Mouse (Mus musculus): ENCODE measurements around the gene Tgm6. TPM values are rescaled to one million over a fixed set of nuclear protein-coding genes. Genes with fewer than 3 reads are reported as not detected.

The Tgm6 gene
- 0.48 and 0.98 TPM in 2 replicates for polyA plus RNA-seq (2015; fragmentation: Nextera tagmentation; extraction: Ambion mirVana)

DNA sequence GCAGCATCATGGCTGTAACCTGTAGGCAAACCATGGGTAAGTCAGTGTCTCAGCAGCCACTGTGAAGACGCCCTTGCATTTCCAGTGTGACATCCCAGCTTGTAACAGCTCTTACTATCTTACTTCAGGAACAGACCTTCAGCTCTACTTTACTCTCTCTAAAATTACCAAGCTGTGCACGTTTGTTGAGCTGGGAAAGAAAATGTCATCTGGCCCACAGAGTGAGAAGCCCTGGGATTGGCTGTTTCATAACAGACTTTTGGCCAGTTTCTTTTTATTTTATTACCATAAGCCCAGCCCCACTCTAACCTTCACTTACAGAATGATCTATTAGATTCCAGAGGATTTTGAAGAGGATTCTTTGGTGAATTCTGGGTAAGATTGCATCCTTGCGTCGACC is at the start of gene Tgm6:
Tgm6 (plus strand) TSS at position 301 of the 400 bp plus-strand sequence.
- Histone ChIP-seq H3K4me1 (peaks cover 2% of the 10 kb centered on the region; the same call in 1 of the 2 replicates), H3K27me3 (replicated peaks) (no peaks in the 10 kb centered on the region), H3K36me3 (replicated peaks) (no peaks in the 10 kb centered on the region), H3K9ac (no peak within 1 kb of the TSS), H3K4me2 (no peak within 1 kb of the TSS), H3K9me3 (no peaks in the 10 kb centered on the region), H3K4me3 (no peak within 1 kb of the TSS), H3K27ac (no peak within 1 kb of the TSS)
- whole genome bisulfite sequencing = 75% methylated on average over 4 of the region's 4 CpGs
- ATAC-seq (replicated peaks) = no peak

DNA sequence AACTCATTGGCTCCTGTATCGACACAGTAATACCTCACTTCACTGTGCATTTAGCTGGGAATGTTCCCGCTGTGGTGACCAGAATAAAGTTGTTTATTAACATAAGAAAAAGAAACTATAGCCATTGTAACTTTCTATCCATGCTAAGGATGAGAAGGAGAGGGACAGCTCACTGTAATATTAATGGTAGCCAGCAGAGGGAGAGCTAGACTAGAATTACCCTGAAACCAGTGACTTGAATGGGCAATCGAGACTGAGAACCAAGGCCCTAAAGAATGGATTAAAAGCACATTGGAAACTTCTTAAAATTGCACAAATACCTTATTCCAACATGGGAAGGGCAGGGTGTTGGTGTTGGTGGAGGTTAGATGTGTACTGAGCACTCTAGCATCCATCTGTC is 44.0 kb upstream of the Tgm6 start:
- Histone ChIP-seq H3K27me3 (replicated peaks) (no peaks in the 10 kb centered on the region), H3K36me3 (replicated peaks) (no peaks in the 10 kb centered on the region), H3K4me1 (no peaks in the 10 kb centered on the region), H3K4me3 (no peak overlapping the region), H3K27ac (no peak overlapping the region), H3K4me2 (no peak overlapping the region), H3K9ac (no peak overlapping the region), H3K9me3 (no peaks in the 10 kb centered on the region)
- ATAC-seq (replicated peaks) = no peak
- WGBS = 22% methylated on average over 3 of the region's 3 CpGs

DNA sequence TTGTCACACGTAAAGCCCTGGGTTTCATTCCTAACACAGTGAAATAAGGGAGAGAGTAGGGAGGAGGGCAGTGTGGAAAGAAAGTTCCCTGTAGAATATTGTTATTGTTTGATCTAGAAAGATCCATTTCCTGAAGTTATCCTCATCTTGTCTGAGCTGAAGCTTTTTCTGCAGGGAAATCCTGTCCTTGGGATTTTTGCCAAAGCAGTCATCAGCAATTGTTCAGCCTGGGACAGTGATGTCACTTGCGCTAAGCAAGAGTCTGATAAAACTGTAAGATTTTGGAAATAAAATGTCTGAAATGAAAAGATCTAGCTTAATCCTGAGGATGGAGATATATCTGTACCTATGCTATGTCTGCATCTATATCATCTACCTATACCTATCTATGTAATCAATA is 41.8 kb upstream of the Tgm6 start:
- Histone ChIP-seq H3K36me3 (replicated peaks) (no peaks in the 10 kb centered on the region), H3K4me1 (no peaks in the 10 kb centered on the region), H3K9ac (no peak overlapping the region), H3K9me3 (no peaks in the 10 kb centered on the region), H3K4me3 (no peak overlapping the region), H3K4me2 (no peak overlapping the region), H3K27me3 (replicated peaks) (no peaks in the 10 kb centered on the region), H3K27ac (no peak overlapping the region)
- no peak for ATAC-seq (replicated peaks)
- WGBS = 78% methylated on average over 2 of the region's 2 CpGs

- 63% methylated on average over 4 of the region's 4 CpGs for WGBS
- no peak overlapping the region for H3K4me3 ChIP-seq
- no peak overlapping the region for H3K9ac ChIP-seq
- ATAC-seq (replicated peaks) = no peak
- H3K27ac ChIP-seq = no peak overlapping the region
- H3K4me1 ChIP-seq = peaks cover 2% of the 10 kb centered on the region; the same call in 1 of the 2 replicates
- no peaks in the 10 kb centered on the region for H3K9me3 ChIP-seq
- no peaks in the 10 kb centered on the region for H3K27me3 ChIP-seq (replicated peaks)
- H3K4me2 ChIP-seq = no peak overlapping the region
- no peaks in the 10 kb centered on the region for H3K36me3 ChIP-seq (replicated peaks)
Observed at GRCm38 (mm10) chr2:130112804-130113203, 588 bp downstream of the Tgm6 start.

- Histone ChIP-seq H3K36me3 (replicated peaks) (no peaks in the 10 kb centered on the region), H3K4me1 (peaks cover 2% of the 10 kb centered on the region; the same call in 1 of the 2 replicates), H3K27me3 (replicated peaks) (no peaks in the 10 kb centered on the region), H3K27ac (no peak overlapping the region), H3K9ac (no peak overlapping the region), H3K4me2 (no peak overlapping the region), H3K4me3 (no peak overlapping the region), H3K9me3 (no peaks in the 10 kb centered on the region)
- WGBS = 34% methylated on average over 3 of the region's 3 CpGs
- no peak for ATAC-seq (replicated peaks)
Observed at GRCm38 (mm10) chr2:130113379-130113778, 1.2 kb downstream of the Tgm6 start.

GRCm38 (mm10) chr2:130118649-130119048 is 6.4 kb downstream of the Tgm6 start:
- Histone ChIP-seq H3K4me1 (no peaks in the 10 kb centered on the region), H3K4me3 (no peak overlapping the region), H3K36me3 (replicated peaks) (no peaks in the 10 kb centered on the region), H3K4me2 (no peak overlapping the region), H3K9ac (no peak overlapping the region), H3K27me3 (replicated peaks) (no peaks in the 10 kb centered on the region), H3K27ac (no peak overlapping the region), H3K9me3 (no peaks in the 10 kb centered on the region)
- peak; percentile 54; the same call in 1 of the 2 replicates for ATAC-seq (replicated peaks)
- 71% methylated on average over 7 of the region's 7 CpGs for WGBS

DNA sequence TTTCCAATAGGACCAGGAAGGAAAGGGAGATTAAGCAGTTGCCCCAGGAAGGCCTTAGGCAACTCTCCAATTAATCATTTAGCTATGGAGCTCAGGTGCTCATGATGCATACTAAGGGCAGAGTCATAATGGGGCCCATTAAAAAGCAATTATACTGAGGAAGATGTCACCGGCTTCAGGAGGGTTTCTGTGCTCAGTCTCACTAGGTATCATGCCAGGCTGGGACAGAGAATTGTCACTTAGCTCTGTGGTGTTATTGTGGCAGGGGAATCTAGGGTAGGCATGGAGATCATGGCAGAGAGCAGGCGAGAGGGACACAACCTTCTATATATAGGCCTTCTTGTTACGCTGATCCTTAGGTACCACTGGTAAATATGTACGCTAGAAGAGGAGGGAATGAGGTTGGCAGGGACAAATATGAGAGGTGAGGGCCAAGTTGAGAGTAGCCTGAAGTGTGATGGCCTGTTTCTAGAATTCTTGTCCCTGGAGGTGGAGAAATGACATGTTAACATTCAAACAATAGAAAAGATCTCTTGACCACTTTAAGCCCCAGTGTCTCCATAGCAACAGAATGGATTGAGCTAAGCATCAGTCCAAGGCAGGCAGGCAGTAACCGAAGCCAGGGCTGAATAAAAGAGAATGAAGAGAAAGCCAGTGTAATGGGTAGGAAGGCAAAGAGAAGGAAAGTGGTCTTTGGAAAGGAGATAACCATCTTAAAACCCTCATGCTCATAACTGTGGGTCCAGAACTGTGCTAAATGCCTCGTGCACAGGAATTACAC is 13.3 kb downstream of the Tgm6 start:
- Histone ChIP-seq H3K9ac (no peak overlapping the region), H3K4me2 (no peak overlapping the region), H3K9me3 (no peaks in the 10 kb centered on the region), H3K4me1 (peaks cover 12% of the 10 kb centered on the region), H3K36me3 (replicated peaks) (no peaks in the 10 kb centered on the region), H3K27me3 (replicated peaks) (no peaks in the 10 kb centered on the region), H3K4me3 (no peak overlapping the region), H3K27ac (peak overlapping the region; percentile 68)
- WGBS = 43% methylated on average over 6 of the region's 6 CpGs
- peak; percentile 90 for ATAC-seq (replicated peaks)

GRCm38 (mm10) chr2:130126073-130126472 is 13.9 kb downstream of the Tgm6 start:
- H3K4me3 ChIP-seq = no peak overlapping the region
- H3K4me1 ChIP-seq = peaks cover 12% of the 10 kb centered on the region
- no peak overlapping the region for H3K4me2 ChIP-seq
- ATAC-seq (replicated peaks) = peak; percentile 55
- no peaks in the 10 kb centered on the region for H3K36me3 ChIP-seq (replicated peaks)
- H3K27me3 ChIP-seq (replicated peaks) = no peaks in the 10 kb centered on the region
- 71% methylated on average over 1 of the region's 1 CpGs for WGBS
- peak overlapping the region; percentile 68 for H3K27ac ChIP-seq
- H3K9me3 ChIP-seq = no peaks in the 10 kb centered on the region
- H3K9ac ChIP-seq = no peak overlapping the region

DNA sequence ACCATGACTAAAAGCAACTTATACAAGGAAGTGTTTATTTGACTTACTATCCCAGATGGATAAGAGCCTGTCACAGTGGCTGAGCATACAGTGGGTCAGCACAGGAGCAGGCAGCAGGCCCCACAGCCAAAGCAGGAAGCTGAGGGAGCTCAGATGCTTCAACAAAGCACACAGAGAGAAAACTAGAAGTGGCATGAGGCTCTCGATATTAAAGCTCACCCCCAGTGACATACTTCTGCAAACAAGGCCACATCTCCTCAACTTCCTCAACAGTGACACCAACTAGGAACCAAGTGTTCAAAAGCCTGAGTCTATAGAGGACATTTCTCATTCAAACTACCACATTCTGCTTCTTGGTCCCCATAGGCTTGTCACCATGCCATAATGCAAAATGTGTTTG is 17.5 kb downstream of the Tgm6 start:
- Histone ChIP-seq H3K9me3 (no peaks in the 10 kb centered on the region), H3K27me3 (replicated peaks) (no peaks in the 10 kb centered on the region), H3K4me3 (no peak overlapping the region), H3K4me2 (no peak overlapping the region), H3K36me3 (replicated peaks) (no peaks in the 10 kb centered on the region), H3K27ac (no peak overlapping the region), H3K9ac (no peak overlapping the region), H3K4me1 (peaks cover 12% of the 10 kb centered on the region)
- 62% methylated on average over 1 of the region's 1 CpGs for whole genome bisulfite sequencing
- ATAC-seq (replicated peaks) = no peak

GRCm38 (mm10) chr2:130143011-130143410 is 30.8 kb downstream of the Tgm6 start:
- H3K9me3 ChIP-seq = no peaks in the 10 kb centered on the region
- no peak overlapping the region for H3K9ac ChIP-seq
- no peaks in the 10 kb centered on the region for H3K27me3 ChIP-seq (replicated peaks)
- WGBS = 93% methylated on average over 8 of the region's 8 CpGs
- ATAC-seq (replicated peaks) = no peak
- no peaks in the 10 kb centered on the region for H3K4me1 ChIP-seq
- H3K4me3 ChIP-seq = no peak overlapping the region
- no peak overlapping the region for H3K4me2 ChIP-seq
- H3K36me3 ChIP-seq (replicated peaks) = no peaks in the 10 kb centered on the region
- no peak overlapping the region for H3K27ac ChIP-seq

- Histone ChIP-seq H3K27ac (no peak overlapping the region), H3K36me3 (replicated peaks) (no peaks in the 10 kb centered on the region), H3K9me3 (no peaks in the 10 kb centered on the region), H3K4me2 (no peak overlapping the region), H3K4me1 (no peaks in the 10 kb centered on the region), H3K27me3 (replicated peaks) (no peaks in the 10 kb centered on the region), H3K9ac (no peak overlapping the region), H3K4me3 (no peak overlapping the region)
- 0 out of 2 replicates have a peak, but pooled peaks have one; percentile 39 for ATAC-seq (replicated peaks)
- 86% methylated on average over 23 of the region's 23 CpGs for WGBS
Observed at GRCm38 (mm10) chr2:130144703-130145324, 32.6 kb downstream of the Tgm6 start.

- H3K4me3 ChIP-seq = no peak overlapping the region
- H3K27ac ChIP-seq = 0 out of 2 replicates have a peak overlapping the region, but pooled peaks have one; percentile 34
- WGBS = 62% methylated on average over 5 of the region's 5 CpGs
- H3K9me3 ChIP-seq = no peaks in the 10 kb centered on the region
- no peak overlapping the region for H3K4me2 ChIP-seq
- H3K27me3 ChIP-seq (replicated peaks) = no peaks in the 10 kb centered on the region
- no peaks in the 10 kb centered on the region for H3K4me1 ChIP-seq
- 0 out of 2 replicates have a peak, but pooled peaks have one; percentile 60 for ATAC-seq (replicated peaks)
- no peaks in the 10 kb centered on the region for H3K36me3 ChIP-seq (replicated peaks)
- H3K9ac ChIP-seq = no peak overlapping the region
Observed at GRCm38 (mm10) chr2:130146089-130146668, 34.0 kb downstream of the Tgm6 start.

Measured in midbrain, embryonic 15.5 days (tissue).